Mouse (Mus musculus) ES-E14 (cell line): ENCODE results near the gene Chmp2a. TPM values are rescaled to one million over a fixed set of nuclear protein-coding genes. Genes with fewer than 3 reads are reported as not detected.

Experiments used
- DNase-seq: peaks from one replicate; pipeline ENCODE4 v3.0.0-alpha.2; 2013; ENCODE audit warnings: low read depth, low spot score
- H3K27ac ChIP-seq: 2 replicates; pipeline ENCODE4 v1.5.1; 2012; ENCODE audit warnings: low read depth, mild to moderate bottlenecking, low read length, moderate library complexity, mixed read lengths; ENCODE audit not compliant: poor library complexity, insufficient read depth, severe bottlenecking
- H3K36me3 ChIP-seq: 2 replicates; pipeline ENCODE4 v1.6.1; 2012; ENCODE audit warnings: mild to moderate bottlenecking, low read length, moderate library complexity, mixed read lengths; ENCODE audit not compliant: control insufficient read depth, poor library complexity, insufficient read depth, severe bottlenecking
- H3K4me1 ChIP-seq, 2 experiments: fragments of 150-350 bp in 1 of 2; sonication (generic) in 1 of 2; 2 replicates each; pipeline ENCODE4 v1.6.1; 2012; ENCODE audit warnings: low read length in 2 of 2, mild to moderate bottlenecking in 1 of 2, mixed read lengths in 1 of 2; ENCODE audit not compliant: control insufficient read depth in 2 of 2, insufficient read depth in 2 of 2, poor library complexity in 1 of 2
- H3K4me3 ChIP-seq, 2 experiments: fragments of 150-350 bp in 1 of 2; sonication (generic) in 1 of 2; 2 replicates each; pipeline ENCODE4 v1.5.1; 2012; ENCODE audit warnings: low read length in 2 of 2, low read depth in 1 of 2, mild to moderate bottlenecking in 1 of 2, mixed read lengths in 1 of 2; ENCODE audit not compliant: insufficient read depth in 1 of 2, poor library complexity in 1 of 2, severe bottlenecking in 1 of 2
- H3K9ac ChIP-seq: 2 replicates; pipeline ENCODE4 v1.6.1; 2012; ENCODE audit warnings: low read depth, mild to moderate bottlenecking, low read length, mixed read lengths; ENCODE audit not compliant: poor library complexity, insufficient read depth, severe bottlenecking
- H3K9me3 ChIP-seq: fragments of 150-350 bp; sonication (generic); 2 replicates; pipeline ENCODE4 v1.6.1; 2012; ENCODE audit warnings: low read depth, mild to moderate bottlenecking, low read length; ENCODE audit not compliant: control insufficient read depth, insufficient read depth
- CHD2 ChIP-seq: IDR thresholded peaks from 2 replicates; pipeline ENCODE4 v1.6.1; 2014; ENCODE audit warnings: mild to moderate bottlenecking, low read depth, low read length, inconsistent platforms
- HCFC1 ChIP-seq: IDR thresholded peaks from 2 replicates; pipeline ENCODE4 v1.6.1; 2012; ENCODE audit warnings: low read length, inconsistent platforms, borderline replicate concordance; ENCODE audit not compliant: insufficient read depth
- MAFK ChIP-seq: IDR thresholded peaks from 2 replicates; pipeline ENCODE4 v1.6.1; 2014; ENCODE audit warnings: mild to moderate bottlenecking, low read depth, low read length, inconsistent platforms; ENCODE audit not compliant: insufficient read depth
- ZC3H11A ChIP-seq: IDR thresholded peaks from 2 replicates; pipeline ENCODE4 v1.6.1; 2012; ENCODE audit warnings: low read depth, mild to moderate bottlenecking, inconsistent platforms, low read length, borderline replicate concordance
- ZNF384 ChIP-seq: IDR thresholded peaks from 2 replicates; pipeline ENCODE4 v1.6.1; 2012; ENCODE audit warnings: low read depth, low read length, inconsistent platforms
- in situ Hi-C, 2 experiments: fragments of 600-800 bp; cut with MboI; formaldehyde crosslinking; loops; one replicate each; pipeline ENCODE4 v1.15.1; 2025; ENCODE audit warnings: low sequenced_read_pairs in 2 of 2, inconsistent platforms in 1 of 2; ENCODE audit not compliant: unreplicated experiment in 2 of 2
- total RNA-seq: library from RNA; depleted of rRNA; stranded (reverse); fragments of 300-350 nt; gene quantifications from 2 replicates; pipeline ENCODE4 v1.2.3, GENCODE M21; 2012

The Chmp2a gene
- total RNA-seq, 1 experiment, result 143 TPM

GRCm38 (mm10) chr7:13053001-13053400, 18.4 kb upstream of the Chmp2a start:
- TF ChIP-seq MAFK (no peak), CHD2 (no peak), HCFC1 (no peak), ZC3H11A (no peak), ZNF384 (no peak)
- H3K9me3 ChIP-seq, result no peaks in the 10 kb centered on the region
- no peaks in the 10 kb centered on the region for H3K36me3 ChIP-seq
- no peak overlapping the region for H3K9ac ChIP-seq
- H3K27ac ChIP-seq, result no peak overlapping the region
- peaks cover 5 to 6% of the 10 kb centered on the region in 2 experiments; a peak in 2 of 4 replicates for H3K4me1 ChIP-seq
- no peak for DNase-seq
- in situ Hi-C loops, result no loop called here
- no peak overlapping the region for H3K4me3 ChIP-seq

- Histone ChIP-seq H3K36me3 (no peaks in the 10 kb centered on the region), H3K4me1 (peaks cover 2 to 4% of the 10 kb centered on the region in 2 experiments; a peak in 1 of 4 replicates), H3K9ac (no peak overlapping the region), H3K9me3 (no peaks in the 10 kb centered on the region), H3K4me3 (no peak overlapping the region), H3K27ac (no peak overlapping the region)
- in situ Hi-C loops, result loop anchor here in 1 of 2 experiments (10.0 kb wide), 1 partner anchor 121 kb away; the partner anchor contains the start of genes Rnf225 and Rps5
- DNase-seq, result no peak
- TF ChIP-seq HCFC1 (no peak), ZC3H11A (peak; percentile 93; the same call in 1 of the 2 replicates), MAFK (no peak), CHD2 (no peak), ZNF384 (no peak)
These were observed 11.5 kb upstream of the Chmp2a start for GRCm38 (mm10) chr7:13046084-13046483.

GRCm38 (mm10) chr7:13044254-13044625, 9.6 kb upstream of the Chmp2a start:
- DNase-seq, result no peak
- no peaks in the 10 kb centered on the region for H3K9me3 ChIP-seq
- no peak overlapping the region for H3K27ac ChIP-seq
- TF ChIP-seq MAFK, result no peak
- no peak for TF ChIP-seq HCFC1
- TF ChIP-seq CHD2, result no peak
- TF ChIP-seq ZC3H11A, result no peak
- no peak for TF ChIP-seq ZNF384
- peak overlapping the region; percentile 80 for H3K9ac ChIP-seq
- in situ Hi-C loops, result loop anchor here in 1 of 2 experiments (10.0 kb wide), 1 partner anchor 119 kb away; the partner anchor contains the start of genes Rnf225 and Rps5
- peaks cover 2 to 5% of the 10 kb centered on the region in 2 experiments; a peak in 1 of 4 replicates for H3K4me1 ChIP-seq
- H3K4me3 ChIP-seq, result peak overlapping the region; percentile 49 to 81
- H3K36me3 ChIP-seq, result no peaks in the 10 kb centered on the region

- no peak for TF ChIP-seq MAFK
- no peak for TF ChIP-seq ZC3H11A
- TF ChIP-seq CHD2, result no peak
- no peak for TF ChIP-seq HCFC1
- TF ChIP-seq ZNF384, result no peak
- peak overlapping the region; percentile 49 to 81 for H3K4me3 ChIP-seq
- no peak overlapping the region for H3K27ac ChIP-seq
- no peak for DNase-seq
- in situ Hi-C loops, result loop anchor here in 1 of 2 experiments (10.0 kb wide), 1 partner anchor 119 kb away; the partner anchor contains the start of genes Rnf225 and Rps5
- H3K4me1 ChIP-seq, result peaks cover 2 to 8% of the 10 kb centered on the region in 2 experiments; a peak in 1 of 4 replicates
- peak overlapping the region; percentile 80 for H3K9ac ChIP-seq
- no peaks in the 10 kb centered on the region for H3K9me3 ChIP-seq
- no peaks in the 10 kb centered on the region for H3K36me3 ChIP-seq
These were observed 9.0 kb upstream of the Chmp2a start for GRCm38 (mm10) chr7:13043445-13044253.
